Mouse (Mus musculus): ENCODE measurements around the gene Mycbp.

The Mycbp gene

GRCm38 (mm10) chr4:123946701-123947100 is 42.1 kb downstream of the Mycbp start:
- DNase-seq, result no peak

DNA sequence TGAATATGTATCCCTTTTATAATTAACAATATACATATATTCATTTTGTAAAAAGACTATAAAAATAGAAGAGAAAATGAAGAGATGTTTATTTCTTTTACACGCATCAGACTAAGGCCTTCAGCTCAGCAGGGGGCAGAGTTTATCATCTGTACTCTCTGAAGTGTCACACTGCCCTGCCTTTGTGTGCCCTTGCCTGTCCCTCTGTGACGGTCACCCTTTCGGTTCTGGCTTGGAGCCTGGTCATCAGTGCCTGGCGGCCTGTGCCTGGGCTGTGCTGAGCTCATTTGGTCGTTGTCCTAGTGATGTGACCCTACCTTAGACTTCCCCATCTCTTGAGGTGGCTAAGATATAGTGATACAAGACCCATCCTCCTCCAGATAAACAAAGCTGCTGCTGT is 42.5 kb downstream of the Mycbp start:
- no peak for DNase-seq

- no peak for DNase-seq
Observed at GRCm38 (mm10) chr4:123948901-123949300, 44.3 kb downstream of the Mycbp start.

DNA sequence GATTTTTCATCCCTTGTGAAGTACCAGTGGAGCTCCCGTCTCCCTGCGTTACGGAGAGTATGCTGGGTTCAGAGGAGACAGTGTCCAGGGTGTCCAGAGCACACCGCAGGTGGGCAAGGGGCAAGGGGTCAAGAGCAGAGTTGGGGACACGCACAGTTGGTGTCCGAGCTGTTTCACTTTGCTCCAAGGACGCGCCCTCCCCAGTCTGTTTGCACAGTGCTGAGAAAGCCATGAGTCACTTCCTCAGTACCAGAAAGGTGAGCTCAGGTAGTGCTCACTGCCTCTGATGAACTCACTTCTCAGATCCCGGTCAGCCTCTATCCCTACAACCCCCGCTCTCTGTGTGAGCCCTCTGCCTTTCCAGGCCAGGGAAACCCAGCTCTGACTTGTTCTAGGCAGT is 45.0 kb downstream of the Mycbp start:
- no peak for DNase-seq

DNA sequence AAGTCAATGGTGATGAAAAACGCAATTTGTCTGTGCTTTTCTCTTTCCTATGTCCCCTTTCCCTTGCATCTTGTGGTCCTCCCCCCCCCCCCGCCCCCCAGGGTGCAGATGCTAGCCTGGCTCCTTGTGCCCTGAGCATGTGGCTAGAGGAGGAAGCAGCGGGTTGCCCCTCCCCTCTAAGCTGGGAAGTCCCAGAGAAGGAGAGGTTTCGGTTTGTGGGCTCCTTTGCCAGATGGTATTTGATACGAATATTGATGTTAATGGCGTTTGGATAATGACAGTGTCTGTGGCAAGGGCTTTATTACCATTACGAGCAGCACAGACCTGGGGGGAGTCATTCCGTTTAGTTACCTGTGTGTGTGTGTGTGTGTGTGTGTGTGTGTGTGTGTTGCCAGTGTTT is 47.4 kb downstream of the Mycbp start:
- no peak for DNase-seq

GRCm38 (mm10) chr4:123956703-123957491 is 52.3 kb downstream of the Mycbp start:
- DNase-seq, result peak; percentile 81

DNA sequence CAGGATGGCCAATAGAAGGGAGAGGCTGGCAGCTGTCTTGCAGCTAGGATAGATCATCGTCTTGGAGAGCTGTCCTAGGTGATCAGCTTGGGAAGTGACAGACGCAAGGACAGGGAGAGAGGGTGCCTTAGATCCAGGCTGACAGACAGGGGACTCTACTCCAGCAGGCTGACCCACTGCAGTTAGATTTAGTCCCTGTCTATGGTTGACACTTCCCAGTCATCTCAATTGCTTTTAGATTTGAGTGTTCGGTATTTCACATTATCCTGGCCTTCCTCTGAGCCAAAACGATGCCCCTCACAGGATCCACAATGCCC is 52.8 kb downstream of the Mycbp start:
- DNase-seq, result no peak

DNA sequence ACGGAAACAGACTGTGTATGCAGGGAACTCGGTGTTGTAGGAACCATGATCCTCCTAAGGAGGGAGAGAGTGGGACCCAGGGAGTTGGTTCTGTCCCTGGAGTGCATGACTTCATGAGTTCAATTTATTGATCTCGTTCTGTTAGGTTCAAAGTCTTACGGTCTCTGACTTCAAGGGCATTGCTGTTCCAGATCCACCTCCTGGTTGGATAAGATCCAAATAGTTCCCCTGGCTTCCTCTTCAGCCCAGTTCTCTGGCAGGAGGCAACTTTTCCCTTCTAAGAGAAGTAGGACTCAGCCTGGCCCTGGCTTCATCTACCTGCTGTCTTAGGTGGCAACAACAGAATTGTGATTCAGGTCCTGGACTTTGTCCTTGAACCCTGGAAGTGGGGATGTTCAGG is 53.3 kb downstream of the Mycbp start:
- no peak for DNase-seq

- DNase-seq, result peak; percentile 11
Observed at GRCm38 (mm10) chr4:123960955-123961354, 56.3 kb downstream of the Mycbp start.
